Mouse (Mus musculus): ENCODE data around the gene Lrrc55. TPM values are rescaled to one million over a fixed set of nuclear protein-coding genes. Genes with fewer than 3 reads are reported as not detected.

The Lrrc55 gene
- polyA plus RNA-seq, 1 experiment from 2014 or later, result 0.46 TPM

DNA sequence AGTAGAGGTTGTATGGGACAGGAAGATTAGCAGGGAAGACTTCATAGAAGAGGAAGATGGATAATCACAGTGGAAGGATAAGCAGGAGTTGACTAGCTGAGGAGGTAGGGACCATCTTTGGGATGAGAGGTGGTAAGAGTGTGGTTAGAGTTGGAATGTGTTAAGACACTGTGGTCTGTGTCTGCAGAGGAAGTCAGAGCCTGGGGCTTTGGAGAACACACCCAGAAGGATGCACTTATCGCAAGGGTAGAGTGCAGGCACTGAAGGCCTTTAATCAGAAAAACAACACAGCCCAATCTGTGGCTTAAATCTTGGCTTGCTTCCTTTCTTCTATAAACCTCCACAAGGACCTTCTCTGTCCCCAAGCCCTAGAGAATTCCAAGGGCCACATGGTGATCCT is 28.7 kb downstream of the Lrrc55 start:
- H3K4me1 ChIP-seq (replicated peaks), result no peaks in the 10 kb centered on the region
- H3K4me3 ChIP-seq (replicated peaks), result no peak overlapping the region
- ATAC-seq (ENCODE audit: insufficient number of reproducible peaks, insufficient read depth, low FRiP score, low TSS enrichment, low read depth), result no peak
- WGBS, result 95% methylated on average over 1 of the region's 1 CpGs
- no peak overlapping the region for H3K27ac ChIP-seq
- no peaks in the 10 kb centered on the region for H3K9me3 ChIP-seq
- H3K4me2 ChIP-seq, result no peak overlapping the region
- H3K36me3 ChIP-seq, result no peaks in the 10 kb centered on the region
- H3K9ac ChIP-seq (replicated peaks), result no peak overlapping the region
- no peaks in the 10 kb centered on the region for H3K27me3 ChIP-seq

DNA sequence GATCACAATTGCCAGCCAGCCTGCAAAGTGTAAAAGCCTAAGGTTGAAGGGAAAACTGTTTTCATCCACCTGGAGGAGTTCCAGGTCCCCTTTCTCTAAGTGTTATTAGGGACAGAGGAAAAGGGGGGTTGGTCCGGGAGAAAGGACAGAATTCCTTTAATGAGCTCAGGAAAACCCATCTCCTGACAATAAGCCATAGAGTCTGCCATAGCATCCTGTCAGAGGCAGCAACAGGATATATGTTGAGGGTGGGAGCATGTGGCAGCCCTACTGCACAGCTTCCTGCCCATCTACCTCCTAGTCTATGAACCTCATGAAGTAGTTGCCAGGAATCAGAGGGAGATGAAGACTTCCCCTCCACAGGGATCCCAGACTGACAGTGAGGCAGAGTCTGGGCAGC is 29.4 kb downstream of the Lrrc55 start:
- ATAC-seq (ENCODE audit: insufficient number of reproducible peaks, insufficient read depth, low FRiP score, low TSS enrichment, low read depth), result no peak
- H3K9me3 ChIP-seq, result no peaks in the 10 kb centered on the region
- no peak overlapping the region for H3K9ac ChIP-seq (replicated peaks)
- H3K4me1 ChIP-seq (replicated peaks), result no peaks in the 10 kb centered on the region
- H3K27ac ChIP-seq, result no peak overlapping the region
- H3K4me3 ChIP-seq (replicated peaks), result no peak overlapping the region
- no peak overlapping the region for H3K4me2 ChIP-seq
- H3K27me3 ChIP-seq, result no peaks in the 10 kb centered on the region
- 75% methylated on average over 1 of the region's 1 CpGs for WGBS
- no peaks in the 10 kb centered on the region for H3K36me3 ChIP-seq

DNA sequence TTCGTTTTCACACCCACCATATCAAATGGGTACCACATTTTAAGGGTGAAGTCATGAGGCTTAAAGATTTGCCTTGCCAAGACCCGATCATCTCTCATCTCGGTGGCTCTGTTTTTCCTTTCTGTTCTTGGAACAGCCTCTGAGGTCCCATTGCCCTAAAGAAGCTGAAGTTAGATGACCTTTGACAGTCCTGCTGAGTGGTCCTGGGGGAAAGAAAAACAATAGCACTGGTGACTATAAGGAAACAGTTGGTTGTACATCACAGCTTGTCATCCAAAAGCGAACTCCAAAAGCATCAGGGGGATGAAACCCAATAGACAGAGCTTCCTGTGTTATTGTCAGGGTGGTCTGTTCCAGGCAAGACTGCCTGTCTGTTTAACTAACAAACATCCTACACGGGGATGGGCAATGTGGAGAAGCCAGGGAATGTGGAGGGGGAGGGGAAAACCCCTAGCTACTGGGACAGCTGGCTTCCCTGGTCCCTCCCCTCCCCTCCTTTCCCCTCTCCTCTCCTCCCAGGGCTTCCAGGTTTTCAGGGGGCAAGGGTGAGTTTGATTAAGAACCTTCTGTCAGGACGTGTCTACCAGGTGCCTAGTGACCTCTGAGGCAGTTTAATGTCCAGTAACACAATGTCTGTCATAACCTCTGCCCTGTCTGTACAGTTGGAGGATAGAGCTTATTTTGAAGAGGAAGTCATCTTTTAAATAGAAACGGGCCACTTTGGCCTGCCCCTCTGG is 33.5 kb downstream of the Lrrc55 start:
- ATAC-seq (ENCODE audit: insufficient number of reproducible peaks, insufficient read depth, low FRiP score, low TSS enrichment, low read depth), result no peak
- no peaks in the 10 kb centered on the region for H3K27me3 ChIP-seq
- no peak overlapping the region for H3K4me3 ChIP-seq (replicated peaks)
- no peak overlapping the region for H3K4me2 ChIP-seq
- 31% methylated on average over 7 of the region's 7 CpGs for WGBS
- H3K27ac ChIP-seq, result no peak overlapping the region
- H3K9me3 ChIP-seq, result no peaks in the 10 kb centered on the region
- H3K36me3 ChIP-seq, result no peaks in the 10 kb centered on the region
- no peaks in the 10 kb centered on the region; the same call in 1 of the 2 replicates for H3K4me1 ChIP-seq (replicated peaks)
- H3K9ac ChIP-seq (replicated peaks), result no peak overlapping the region

DNA sequence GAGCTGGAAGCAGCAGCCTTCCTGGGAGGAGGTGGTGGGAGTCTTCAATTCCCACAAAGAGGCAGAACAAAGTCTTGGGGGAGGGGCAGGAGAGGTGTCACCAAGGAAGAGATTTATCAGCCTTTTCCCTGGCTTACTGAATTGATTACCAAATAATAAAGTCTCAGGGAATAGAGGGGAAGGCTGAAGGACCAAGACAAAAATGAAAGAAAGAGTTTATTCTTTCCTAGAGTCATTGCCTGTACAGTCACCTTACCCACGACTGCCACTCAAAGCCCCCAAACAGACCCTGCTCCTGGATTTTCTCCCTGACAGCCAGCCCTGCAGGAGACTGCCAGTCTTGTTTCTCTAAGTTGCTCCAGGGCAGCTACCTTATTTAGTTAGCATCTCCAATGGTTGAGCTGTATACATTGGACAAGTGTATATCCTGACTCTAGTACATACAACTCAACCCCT is 35.3 kb downstream of the Lrrc55 start:
- H3K27me3 ChIP-seq, result no peaks in the 10 kb centered on the region
- no peak for ATAC-seq (ENCODE audit: insufficient number of reproducible peaks, insufficient read depth, low FRiP score, low TSS enrichment, low read depth)
- no peaks in the 10 kb centered on the region for H3K9me3 ChIP-seq
- H3K9ac ChIP-seq (replicated peaks), result no peak overlapping the region
- WGBS, result 21% methylated on average over 1 of the region's 1 CpGs
- H3K4me2 ChIP-seq, result no peak overlapping the region
- H3K36me3 ChIP-seq, result no peaks in the 10 kb centered on the region
- H3K4me1 ChIP-seq (replicated peaks), result no peaks in the 10 kb centered on the region; the same call in 1 of the 2 replicates
- no peak overlapping the region for H3K27ac ChIP-seq
- no peak overlapping the region for H3K4me3 ChIP-seq (replicated peaks)

DNA sequence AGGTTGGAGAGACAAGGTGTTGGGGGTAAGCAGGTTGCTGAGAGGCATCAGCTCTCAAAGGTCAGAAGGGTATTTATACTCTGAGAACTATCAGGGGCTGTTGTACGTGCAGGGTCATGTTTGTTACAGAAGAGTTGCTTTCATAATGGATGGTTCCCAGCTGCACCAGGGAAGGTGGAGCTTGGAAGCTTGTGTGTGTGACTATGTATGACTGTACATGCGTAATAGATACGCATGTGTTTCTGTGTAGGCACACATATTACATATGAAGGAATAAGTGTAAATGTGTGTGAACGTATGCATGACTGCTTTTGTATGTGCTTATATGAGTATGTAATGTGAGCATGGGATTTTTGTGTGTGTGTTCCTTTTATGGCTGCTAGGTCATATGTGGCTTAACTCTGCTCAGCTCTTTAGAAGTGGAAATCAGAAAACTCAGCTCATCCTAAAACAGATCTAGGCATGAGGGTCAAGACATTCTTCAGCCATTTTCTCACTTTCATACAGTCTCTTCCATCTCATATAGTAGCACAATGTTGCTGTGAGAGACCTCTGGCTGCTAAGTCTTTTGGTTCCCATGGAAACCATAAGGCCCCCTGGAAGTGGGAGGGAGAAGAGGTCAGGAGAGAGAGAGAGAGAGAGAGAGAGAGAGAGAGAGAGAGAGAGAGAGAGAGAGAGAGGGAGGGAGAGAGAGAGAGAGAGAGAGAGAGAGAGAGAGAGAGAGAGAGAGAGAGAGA is 35.9 kb downstream of the Lrrc55 start:
- H3K9ac ChIP-seq (replicated peaks), result no peak overlapping the region
- no peaks in the 10 kb centered on the region for H3K36me3 ChIP-seq
- H3K27me3 ChIP-seq, result no peaks in the 10 kb centered on the region
- no peak overlapping the region for H3K4me3 ChIP-seq (replicated peaks)
- H3K4me2 ChIP-seq, result no peak overlapping the region
- H3K27ac ChIP-seq, result no peak overlapping the region
- H3K4me1 ChIP-seq (replicated peaks), result no peaks in the 10 kb centered on the region; the same call in 1 of the 2 replicates
- H3K9me3 ChIP-seq, result no peaks in the 10 kb centered on the region
- ATAC-seq (ENCODE audit: insufficient number of reproducible peaks, insufficient read depth, low FRiP score, low TSS enrichment, low read depth), result no peak
- 73% methylated on average over 4 of the region's 4 CpGs for WGBS

DNA sequence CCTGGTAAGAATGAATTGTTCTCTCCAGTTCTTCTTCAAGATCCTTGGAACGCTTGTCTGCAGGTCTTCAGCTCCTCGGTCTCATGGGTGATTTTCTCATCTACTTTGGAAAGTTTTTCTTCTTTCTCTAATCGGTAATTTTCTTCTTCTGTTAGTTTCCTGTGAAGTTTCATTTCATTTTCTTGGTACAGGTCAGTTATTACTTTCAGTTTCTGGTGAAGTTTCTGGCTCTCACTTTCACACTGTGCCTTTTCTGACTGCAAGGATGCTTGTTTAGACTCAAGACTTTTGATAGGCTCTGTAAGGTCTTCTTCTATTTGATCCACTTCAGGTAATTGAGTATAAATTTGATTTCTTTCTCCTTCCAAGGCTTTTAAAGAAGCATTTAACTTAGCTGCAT is 39.6 kb downstream of the Lrrc55 start:
- Histone ChIP-seq H3K9ac (replicated peaks) (no peak overlapping the region), H3K27ac (no peak overlapping the region), H3K36me3 (no peaks in the 10 kb centered on the region), H3K4me1 (replicated peaks) (no peaks in the 10 kb centered on the region; the same call in 1 of the 2 replicates), H3K27me3 (no peaks in the 10 kb centered on the region), H3K4me3 (replicated peaks) (no peak overlapping the region), H3K9me3 (no peaks in the 10 kb centered on the region), H3K4me2 (no peak overlapping the region)
- WGBS, result 92% methylated on average over 3 of the region's 3 CpGs
- ATAC-seq (ENCODE audit: insufficient number of reproducible peaks, insufficient read depth, low FRiP score, low TSS enrichment, low read depth), result no peak

DNA sequence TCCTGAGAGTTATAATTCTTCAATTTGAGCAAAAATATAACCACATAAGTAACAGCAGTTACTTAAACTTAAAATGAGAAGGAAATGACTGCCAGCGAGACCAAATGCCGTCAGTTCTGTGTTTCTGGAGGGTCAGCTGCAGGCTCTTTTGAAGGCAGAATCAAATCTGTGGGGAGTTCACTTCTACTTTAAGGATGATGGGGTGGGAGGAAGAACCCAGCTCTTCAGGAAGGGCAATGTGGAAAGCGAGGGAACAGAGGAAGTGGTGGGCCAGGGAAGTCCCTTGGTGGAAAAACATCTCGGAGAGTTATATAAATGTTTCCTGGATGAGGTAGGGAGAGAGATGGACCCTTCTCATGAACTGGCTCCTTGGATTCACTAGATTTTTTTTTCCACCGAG is 40.9 kb downstream of the Lrrc55 start:
- Histone ChIP-seq H3K9me3 (no peaks in the 10 kb centered on the region), H3K4me3 (replicated peaks) (no peak overlapping the region), H3K4me2 (no peak overlapping the region), H3K27me3 (no peaks in the 10 kb centered on the region), H3K4me1 (replicated peaks) (no peaks in the 10 kb centered on the region; the same call in 1 of the 2 replicates), H3K36me3 (no peaks in the 10 kb centered on the region), H3K9ac (replicated peaks) (no peak overlapping the region), H3K27ac (no peak overlapping the region)
- ATAC-seq (ENCODE audit: insufficient number of reproducible peaks, insufficient read depth, low FRiP score, low TSS enrichment, low read depth), result no peak
- 88% methylated on average over 5 of the region's 5 CpGs for WGBS

DNA sequence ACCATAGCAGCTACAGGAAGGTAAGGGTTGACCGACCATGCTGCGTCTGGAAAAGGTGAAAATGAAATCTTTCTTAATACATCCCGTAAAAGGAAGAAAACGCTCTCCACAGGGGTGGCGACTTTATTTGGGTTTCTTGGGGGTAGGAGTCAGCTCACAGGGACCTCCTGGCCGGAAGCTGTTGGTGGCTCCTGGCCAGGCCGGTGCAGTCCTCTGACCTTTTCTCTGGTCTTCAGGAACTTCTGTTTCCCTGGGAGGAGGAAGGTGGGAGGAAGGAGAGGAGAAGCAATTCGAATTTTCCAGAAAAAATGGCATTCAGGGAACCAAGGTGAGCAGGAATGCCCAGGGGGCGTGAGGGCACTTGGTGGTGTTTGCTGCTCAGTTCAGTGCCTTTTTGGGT is 41.7 kb downstream of the Lrrc55 start:
- WGBS, result 74% methylated on average over 9 of the region's 9 CpGs
- Histone ChIP-seq H3K36me3 (no peaks in the 10 kb centered on the region), H3K9ac (replicated peaks) (no peak overlapping the region), H3K9me3 (no peaks in the 10 kb centered on the region), H3K27ac (no peak overlapping the region), H3K4me2 (no peak overlapping the region), H3K4me3 (replicated peaks) (no peak overlapping the region), H3K27me3 (no peaks in the 10 kb centered on the region), H3K4me1 (replicated peaks) (no peaks in the 10 kb centered on the region)
- ATAC-seq (ENCODE audit: insufficient number of reproducible peaks, insufficient read depth, low FRiP score, low TSS enrichment, low read depth), result no peak

DNA sequence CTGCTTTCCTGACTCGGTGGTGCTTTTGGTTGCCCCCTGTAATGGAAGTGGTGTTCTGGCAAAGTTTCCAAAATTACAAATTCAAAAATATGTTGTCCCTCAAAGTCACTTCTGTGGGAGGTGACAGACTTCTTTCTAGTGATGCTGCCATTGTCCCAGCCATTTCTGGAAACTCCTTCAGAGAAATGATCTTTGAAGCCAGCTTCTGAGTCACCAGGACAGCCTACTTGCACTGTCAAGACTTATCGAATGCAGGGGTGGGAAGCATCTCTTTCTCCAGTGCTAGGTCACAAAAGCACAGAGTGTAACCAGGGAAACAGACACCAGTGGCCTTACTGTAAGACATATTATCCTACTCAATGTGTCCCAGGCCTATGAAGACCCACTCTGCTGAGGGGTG is 45.8 kb downstream of the Lrrc55 start:
- ATAC-seq (ENCODE audit: insufficient number of reproducible peaks, insufficient read depth, low FRiP score, low TSS enrichment, low read depth), result no peak
- WGBS, result 81% methylated on average over 2 of the region's 2 CpGs
- H3K36me3 ChIP-seq, result no peaks in the 10 kb centered on the region

DNA sequence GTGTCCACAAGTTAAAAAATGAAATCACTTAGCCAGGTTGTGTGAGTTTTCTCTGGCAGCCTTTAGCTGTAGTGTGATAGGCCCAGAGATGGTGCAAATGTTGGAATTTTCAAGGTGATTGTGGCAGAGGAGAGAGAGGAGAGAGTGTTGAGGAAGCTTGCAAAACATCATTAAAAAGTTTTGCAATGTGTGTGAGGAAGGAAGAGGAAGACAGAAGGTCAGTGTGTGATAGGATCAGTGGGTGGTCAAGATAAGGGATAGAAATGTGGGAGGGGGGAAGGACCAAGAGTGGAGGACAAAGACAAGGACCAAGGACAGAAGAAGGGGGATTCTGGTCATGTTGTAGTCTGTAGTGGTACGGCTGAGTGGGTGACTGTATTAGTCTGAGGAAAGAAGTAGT is 46.6 kb downstream of the Lrrc55 start:
- Histone ChIP-seq H3K27me3 (no peaks in the 10 kb centered on the region), H3K36me3 (no peaks in the 10 kb centered on the region), H3K27ac (no peak overlapping the region), H3K4me2 (no peak overlapping the region), H3K4me1 (replicated peaks) (no peaks in the 10 kb centered on the region), H3K9me3 (no peaks in the 10 kb centered on the region), H3K4me3 (replicated peaks) (no peak overlapping the region), H3K9ac (replicated peaks) (no peak overlapping the region)
- WGBS, result 77% methylated on average over 1 of the region's 1 CpGs
- no peak for ATAC-seq (ENCODE audit: insufficient number of reproducible peaks, insufficient read depth, low FRiP score, low TSS enrichment, low read depth)

More for the DNA sequence above, 45.8 kb downstream of the Lrrc55 start:
- Histone ChIP-seq H3K4me1 (replicated peaks) (no peaks in the 10 kb centered on the region), H3K27ac (no peak overlapping the region), H3K4me2 (no peak overlapping the region), H3K27me3 (no peaks in the 10 kb centered on the region), H3K4me3 (replicated peaks) (no peak overlapping the region), H3K9me3 (no peaks in the 10 kb centered on the region), H3K9ac (replicated peaks) (no peak overlapping the region)

DNA sequence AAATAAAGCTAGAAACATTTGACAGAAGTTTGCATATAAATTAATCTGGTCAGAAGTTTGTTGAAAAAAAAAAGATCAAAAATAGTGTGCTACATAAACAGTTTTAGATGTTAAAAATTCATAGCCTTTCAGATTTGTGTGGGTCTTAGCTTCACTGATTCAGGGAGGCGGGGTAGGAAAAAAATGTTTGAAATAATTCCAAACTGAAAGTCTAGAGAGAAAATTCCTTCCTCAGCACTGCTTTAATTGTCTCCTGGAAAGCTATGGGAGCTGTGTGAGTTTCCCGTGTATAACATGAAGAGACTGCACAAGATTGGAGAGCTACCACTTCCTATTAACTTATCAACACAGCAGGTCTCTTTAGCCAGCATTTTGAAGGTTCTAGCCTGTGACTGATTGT is 49.5 kb downstream of the Lrrc55 start:
- 80% methylated on average over 2 of the region's 2 CpGs for WGBS
- no peaks in the 10 kb centered on the region for H3K36me3 ChIP-seq
- no peaks in the 10 kb centered on the region for H3K9me3 ChIP-seq
- no peak overlapping the region for H3K9ac ChIP-seq (replicated peaks)
- no peaks in the 10 kb centered on the region for H3K27me3 ChIP-seq
- H3K27ac ChIP-seq, result no peak overlapping the region
- no peaks in the 10 kb centered on the region for H3K4me1 ChIP-seq (replicated peaks)
- ATAC-seq (ENCODE audit: insufficient number of reproducible peaks, insufficient read depth, low FRiP score, low TSS enrichment, low read depth), result no peak
- no peak overlapping the region for H3K4me3 ChIP-seq (replicated peaks)
- H3K4me2 ChIP-seq, result no peak overlapping the region
